Mouse (Mus musculus) megakaryocyte, embryonic 14.5 days (primary cell): ENCODE data around the gene Zfp64.

Experiments
- FLI1 ChIP-seq: IDR thresholded peaks from 2 replicates; pipeline ENCODE4 v1.6.1; 2012; ENCODE audit warnings: low read length, inconsistent platforms, mixed read lengths
- GATA1 ChIP-seq: IDR thresholded peaks from 3 replicates; pipeline ENCODE4 v1.6.1; 2012; ENCODE audit warnings: mixed read lengths, low read length, inconsistent platforms, borderline replicate concordance

DNA sequence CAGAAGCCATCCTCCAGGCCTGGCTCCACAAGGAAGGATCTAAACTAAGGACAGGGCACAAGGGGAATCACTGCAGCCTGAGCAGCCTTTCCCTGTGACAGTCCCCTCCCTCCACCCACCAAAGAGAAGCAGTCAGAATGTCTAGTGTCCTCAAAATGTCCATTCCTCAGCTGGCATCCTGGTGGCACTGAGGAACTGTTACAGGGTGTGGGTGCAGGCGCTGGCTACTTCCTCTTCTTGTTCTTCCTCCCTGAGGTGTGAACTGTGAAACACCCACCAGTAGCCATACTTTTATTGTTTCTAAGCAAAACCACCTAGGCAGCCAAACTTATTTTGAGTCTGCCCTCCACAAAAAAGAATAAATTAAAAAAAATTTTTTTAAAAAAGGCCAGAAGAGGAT lies 72.4 kb downstream of the Zfp64 start:
- no peak for TF ChIP-seq GATA1
- TF ChIP-seq FLI1, result no peak
